Mouse (Mus musculus): Measurements from ENCODE around the gene Rassf5. TPM values are rescaled to one million over a fixed set of nuclear protein-coding genes. Genes with fewer than 3 reads are reported as not detected.

The Rassf5 gene
- total RNA-seq, 2 experiments from 2014 or later = 10.6 to 10.8 TPM

DNA sequence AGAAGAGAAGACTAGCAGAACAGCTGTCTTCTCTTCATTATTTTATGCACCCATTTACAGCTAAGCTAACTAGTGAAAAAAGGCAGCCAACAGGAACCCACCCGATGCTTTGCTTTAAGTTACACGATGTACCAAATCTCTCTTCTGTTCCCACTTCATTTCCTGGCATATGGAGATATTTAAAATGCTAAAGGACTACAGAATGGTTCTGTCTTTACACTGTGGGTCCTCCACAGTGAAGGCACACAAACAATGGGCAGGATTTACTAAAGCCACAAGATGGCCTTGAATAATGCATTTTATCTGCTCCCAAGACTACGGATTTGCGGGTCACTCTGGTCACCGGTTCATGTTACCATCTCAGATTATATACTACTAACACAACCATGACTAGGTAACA lies 107.9 kb downstream of the Rassf5 start:
- no peak for DNase-seq

DNA sequence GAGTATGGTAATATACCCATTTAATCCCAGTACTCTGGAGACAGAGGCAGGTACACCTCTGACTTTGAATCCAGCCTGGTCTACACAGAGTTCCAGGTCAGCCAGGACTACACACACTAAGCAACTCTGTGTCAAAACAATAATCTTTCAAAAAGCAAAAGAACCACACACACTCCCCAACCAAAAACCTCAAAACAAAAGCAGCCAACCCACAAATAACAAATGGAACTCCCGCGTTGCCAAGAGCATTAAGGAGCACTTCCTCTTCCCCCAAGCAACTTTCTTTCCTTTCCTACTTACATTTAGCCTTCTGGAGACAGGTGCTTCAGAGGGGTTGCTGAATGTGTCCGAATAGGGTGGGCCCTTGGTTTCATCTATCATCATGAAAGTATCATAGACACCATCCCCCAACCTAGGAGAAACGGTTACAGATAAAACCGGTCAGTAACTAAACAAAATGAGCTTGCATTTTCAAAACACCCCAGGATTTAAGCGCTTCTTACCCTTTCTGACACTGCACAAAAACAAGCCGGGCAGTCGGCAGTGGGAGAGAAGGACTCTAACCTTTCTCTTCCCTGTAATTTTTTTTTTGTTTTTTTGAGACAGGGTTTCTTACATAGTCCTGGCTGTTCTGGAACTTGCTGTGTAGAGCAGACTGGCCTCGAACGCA lies 109.0 kb downstream of the Rassf5 start:
- no peak for DNase-seq

DNA sequence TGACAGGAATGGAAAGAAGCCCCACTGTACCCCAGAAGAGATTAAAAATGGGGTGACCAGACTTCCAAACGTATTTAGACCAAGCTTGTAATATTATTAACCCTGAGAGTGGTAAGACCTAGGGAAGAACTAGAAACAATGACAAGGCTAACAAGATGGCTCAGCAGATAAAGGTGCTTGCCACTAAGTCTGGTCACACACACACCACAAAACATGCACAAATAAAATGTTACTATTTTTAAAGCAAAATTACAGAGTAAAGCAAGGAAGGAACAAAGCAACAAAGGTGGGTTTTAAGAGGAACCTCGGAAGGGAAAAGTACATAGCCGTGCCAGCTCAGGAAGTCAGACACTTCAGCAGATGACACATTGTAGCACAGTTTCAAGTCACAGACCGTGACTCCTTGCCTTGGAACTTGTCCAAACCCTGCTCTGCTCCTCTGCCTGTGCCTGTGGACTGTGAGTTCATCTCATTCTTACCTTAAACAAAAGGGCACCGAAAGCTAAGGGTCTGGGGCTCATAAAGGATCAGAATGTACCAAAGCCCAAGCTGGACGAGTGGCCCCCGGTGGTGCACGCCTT lies 110.0 kb downstream of the Rassf5 start:
- peak; percentile 81 for DNase-seq

DNA sequence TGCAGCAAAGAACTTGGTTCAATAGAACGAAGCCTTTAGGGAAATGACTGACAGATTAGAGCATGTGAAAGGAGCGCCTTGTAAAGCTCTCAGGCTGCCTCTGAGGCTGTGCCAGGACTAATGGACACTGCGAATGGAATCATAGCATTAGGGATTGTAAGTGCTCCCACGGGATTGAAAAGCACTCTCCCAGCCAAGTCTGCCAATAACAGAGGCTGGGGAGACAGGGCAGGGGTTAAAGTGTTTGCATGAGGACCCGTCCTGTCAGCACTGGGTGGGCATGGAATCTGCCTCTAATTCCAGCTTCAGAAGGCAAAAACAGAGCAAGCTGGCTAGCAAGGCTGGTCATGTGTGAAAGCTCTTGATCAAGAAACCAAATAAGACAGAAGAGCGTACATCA lies 110.8 kb downstream of the Rassf5 start:
- no peak for DNase-seq

Other genes with a start within 250 kb of the Rassf5 start
- not detected for gene Il10, start 225.4 kb downstream of the Rassf5 start, total RNA-seq (2021)
- 100 to 1,000 TPM; 159 to 169 TPM for gene Mapkapk2, start 147.4 kb downstream of the Rassf5 start, total RNA-seq (2021)
- gene Dyrk3, start 106.9 kb downstream of the Rassf5 start, total RNA-seq (2021) = 1 to 10 TPM; 3.6 to 5.8 TPM
- gene Eif2d, start 92.1 kb downstream of the Rassf5 start, total RNA-seq (2021) = 10 to 100 TPM; 40.3 to 50.5 TPM
- 10 to 100 TPM in 1 of 2 experiments, 1 to 10 TPM in 1; 6.9 to 12.0 TPM for gene Ikbke, start 34.3 kb upstream of the Rassf5 start, total RNA-seq (2021)

Measured in adrenal gland, postnatal 10 days (tissue).